Mouse (Mus musculus): ENCODE measurements around the gene Slc35b1. TPM values are rescaled to one million over a fixed set of nuclear protein-coding genes. Genes with fewer than 3 reads are reported as not detected.

Slc35b1 gene
- polyA plus RNA-seq, 1 experiment from 2014 or later, result 103 TPM

- H3K4me3 ChIP-seq (replicated peaks; ENCODE audit: low read depth, low read length), result no peak overlapping the region
- 0 out of 2 replicates have a peak, but pooled peaks cover 14% of the 10 kb centered on the region for H3K4me1 ChIP-seq (replicated peaks; ENCODE audit: insufficient read depth, low read length)
- ATAC-seq (replicated peaks; ENCODE audit: low FRiP score, low read depth) (peak; percentile 47), DNase-seq (ENCODE audit: low spot score) (no peak)
- no peak overlapping the region for H3K9ac ChIP-seq (ENCODE audit: low read depth, low read length)
- H3K36me3 ChIP-seq (ENCODE audit: insufficient read depth, low read length), result no peaks in the 10 kb centered on the region
- H3K9me3 ChIP-seq (replicated peaks; ENCODE audit: low read length), result no peaks in the 10 kb centered on the region
- TF ChIP-seq CTCF (IDR thresholded peaks at IDR 0.05; ENCODE audit: low read depth), result no peak
- H3K27ac ChIP-seq, result no peak overlapping the region
- 92% methylated on average over 4 of the region's 4 CpGs for WGBS
- H3K27me3 ChIP-seq (ENCODE audit: insufficient read depth, low read length), result no peaks in the 10 kb centered on the region
- H3K4me2 ChIP-seq (ENCODE audit: low read length), result no peak overlapping the region
These were observed 15.6 kb upstream of the Slc35b1 start for GRCm38 (mm10) chr11:95368871-95369270.

- Histone ChIP-seq H3K27ac (peak overlapping the region; percentile 61), H3K4me1 (replicated peaks; ENCODE audit: insufficient read depth, low read length) (0 out of 2 replicates have a peak, but pooled peaks cover 14% of the 10 kb centered on the region), H3K4me2 (ENCODE audit: low read length) (no peak overlapping the region), H3K9me3 (replicated peaks; ENCODE audit: low read length) (no peaks in the 10 kb centered on the region), H3K36me3 (ENCODE audit: insufficient read depth, low read length) (0 out of 2 replicates have a peak, but pooled peaks cover 9% of the 10 kb centered on the region), H3K4me3 (replicated peaks; ENCODE audit: low read depth, low read length) (no peak overlapping the region), H3K27me3 (ENCODE audit: insufficient read depth, low read length) (no peaks in the 10 kb centered on the region), H3K9ac (ENCODE audit: low read depth, low read length) (no peak overlapping the region)
- no peak for TF ChIP-seq CTCF (IDR thresholded peaks at IDR 0.05; ENCODE audit: low read depth)
- ATAC-seq (replicated peaks; ENCODE audit: low FRiP score, low read depth) (no peak), DNase-seq (ENCODE audit: low spot score) (peak; percentile 87)
- 55% methylated on average over 15 of the region's 15 CpGs for WGBS
These were observed 14.3 kb upstream of the Slc35b1 start for GRCm38 (mm10) chr11:95369964-95370890.

DNA sequence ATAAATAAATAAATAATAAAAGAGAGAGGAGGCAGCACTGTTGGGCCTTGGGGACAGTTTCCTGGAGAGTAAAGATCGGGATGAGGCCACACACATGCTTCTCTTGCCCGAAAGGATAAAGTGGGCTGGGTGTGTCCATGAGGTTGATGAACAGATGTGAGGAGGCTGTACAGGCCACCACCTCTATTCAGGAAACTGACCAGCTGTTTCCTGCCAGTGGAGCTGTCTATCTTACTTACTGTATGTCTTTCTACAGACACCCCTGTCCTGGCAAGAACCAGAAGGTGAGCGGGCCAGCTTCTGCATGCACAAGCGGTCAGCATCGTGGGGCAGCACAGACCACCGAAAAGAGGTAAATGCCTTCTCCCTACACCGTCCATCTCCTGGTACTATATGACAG lies 13.3 kb upstream of the Slc35b1 start:
- no peak for TF ChIP-seq CTCF (IDR thresholded peaks at IDR 0.05; ENCODE audit: low read depth)
- DNase-seq (ENCODE audit: low spot score), result no peak

GRCm38 (mm10) chr11:95378926-95379325 lies 5.6 kb upstream of the Slc35b1 start:
- no peak for TF ChIP-seq CTCF (IDR thresholded peaks at IDR 0.05; ENCODE audit: low read depth)
- H3K4me3 ChIP-seq (replicated peaks; ENCODE audit: low read depth, low read length), result no peak overlapping the region
- no peak for ATAC-seq (replicated peaks; ENCODE audit: low FRiP score, low read depth)
- no peak for DNase-seq (ENCODE audit: low spot score)
- WGBS, result 83% methylated on average over 9 of the region's 9 CpGs
- no peak overlapping the region for H3K9ac ChIP-seq (ENCODE audit: low read depth, low read length)
- no peaks in the 10 kb centered on the region for H3K9me3 ChIP-seq (replicated peaks; ENCODE audit: low read length)
- no peaks in the 10 kb centered on the region for H3K27me3 ChIP-seq (ENCODE audit: insufficient read depth, low read length)
- no peaks in the 10 kb centered on the region for H3K4me1 ChIP-seq (replicated peaks; ENCODE audit: insufficient read depth, low read length)
- H3K36me3 ChIP-seq (ENCODE audit: insufficient read depth, low read length), result peaks cover 19% of the 10 kb centered on the region; the same call in 1 of the 2 replicates
- no peak overlapping the region for H3K4me2 ChIP-seq (ENCODE audit: low read length)
- H3K27ac ChIP-seq, result no peak overlapping the region

More for the DNA sequence above, 13.3 kb upstream of the Slc35b1 start:
- H3K9me3 ChIP-seq (replicated peaks; ENCODE audit: low read length), result no peaks in the 10 kb centered on the region
- H3K9ac ChIP-seq (ENCODE audit: low read depth, low read length), result no peak overlapping the region
- H3K4me3 ChIP-seq (replicated peaks; ENCODE audit: low read depth, low read length), result no peak overlapping the region
- 88% methylated on average over 7 of the region's 7 CpGs for WGBS
- H3K4me2 ChIP-seq (ENCODE audit: low read length), result no peak overlapping the region
- no peak for ATAC-seq (replicated peaks; ENCODE audit: low FRiP score, low read depth)
- 0 out of 2 replicates have a peak, but pooled peaks cover 14% of the 10 kb centered on the region for H3K4me1 ChIP-seq (replicated peaks; ENCODE audit: insufficient read depth, low read length)
- no peaks in the 10 kb centered on the region for H3K27me3 ChIP-seq (ENCODE audit: insufficient read depth, low read length)
- H3K27ac ChIP-seq, result no peak overlapping the region
- H3K36me3 ChIP-seq (ENCODE audit: insufficient read depth, low read length), result 0 out of 2 replicates have a peak, but pooled peaks cover 11% of the 10 kb centered on the region

- no peaks in the 10 kb centered on the region for H3K4me1 ChIP-seq (replicated peaks; ENCODE audit: insufficient read depth, low read length)
- H3K36me3 ChIP-seq (ENCODE audit: insufficient read depth, low read length), result peaks cover 17% of the 10 kb centered on the region; the same call in 1 of the 2 replicates
- TF ChIP-seq CTCF (IDR thresholded peaks at IDR 0.05; ENCODE audit: low read depth), result no peak
- ATAC-seq (replicated peaks; ENCODE audit: low FRiP score, low read depth) (no peak), DNase-seq (ENCODE audit: low spot score) (no peak)
- H3K9ac ChIP-seq (ENCODE audit: low read depth, low read length), result no peak overlapping the region
- H3K4me3 ChIP-seq (replicated peaks; ENCODE audit: low read depth, low read length), result no peak overlapping the region
- H3K4me2 ChIP-seq (ENCODE audit: low read length), result no peak overlapping the region
- WGBS, result 66% methylated on average over 5 of the region's 5 CpGs
- H3K27me3 ChIP-seq (ENCODE audit: insufficient read depth, low read length), result no peaks in the 10 kb centered on the region
- H3K27ac ChIP-seq, result no peak overlapping the region
- H3K9me3 ChIP-seq (replicated peaks; ENCODE audit: low read length), result no peaks in the 10 kb centered on the region
These were observed 4.9 kb upstream of the Slc35b1 start for GRCm38 (mm10) chr11:95379552-95379951.

DNA sequence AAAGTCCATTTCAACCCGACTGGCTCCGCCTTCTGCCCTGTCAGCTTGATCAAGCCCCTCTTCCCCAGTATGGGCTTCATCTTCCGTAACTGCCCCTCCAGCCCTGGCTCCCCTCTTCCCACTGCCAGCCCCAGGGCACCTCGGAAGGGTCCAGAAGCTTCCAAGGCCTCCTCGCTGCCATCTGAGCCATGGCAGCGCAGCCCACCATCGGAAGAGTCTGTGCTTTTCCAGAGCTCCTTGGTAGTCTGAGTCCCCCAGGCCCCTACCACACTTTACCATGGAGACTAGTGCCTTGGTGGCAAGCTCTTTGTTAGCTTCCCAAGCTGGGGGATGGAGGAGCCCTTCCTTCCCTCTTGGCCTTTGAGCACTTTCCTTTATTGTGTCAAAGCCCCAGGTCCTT lies 3.8 kb upstream of the Slc35b1 start:
- no peak overlapping the region for H3K27ac ChIP-seq
- no peaks in the 10 kb centered on the region for H3K4me1 ChIP-seq (replicated peaks; ENCODE audit: insufficient read depth, low read length)
- H3K4me2 ChIP-seq (ENCODE audit: low read length), result no peak overlapping the region
- no peak for ATAC-seq (replicated peaks; ENCODE audit: low FRiP score, low read depth)
- DNase-seq (ENCODE audit: low spot score), result no peak
- H3K9me3 ChIP-seq (replicated peaks; ENCODE audit: low read length), result no peaks in the 10 kb centered on the region
- no peak overlapping the region for H3K4me3 ChIP-seq (replicated peaks; ENCODE audit: low read depth, low read length)
- H3K27me3 ChIP-seq (ENCODE audit: insufficient read depth, low read length), result no peaks in the 10 kb centered on the region
- no peak overlapping the region for H3K9ac ChIP-seq (ENCODE audit: low read depth, low read length)
- H3K36me3 ChIP-seq (ENCODE audit: insufficient read depth, low read length), result peaks cover 10% of the 10 kb centered on the region; the same call in 1 of the 2 replicates
- WGBS, result 94% methylated on average over 7 of the region's 7 CpGs
- no peak for TF ChIP-seq CTCF (IDR thresholded peaks at IDR 0.05; ENCODE audit: low read depth)

Data from kidney, postnatal 0 days (tissue).